8 mouse cellular contexts compared by ENCODE assay signal in the genomic region with DNA sequence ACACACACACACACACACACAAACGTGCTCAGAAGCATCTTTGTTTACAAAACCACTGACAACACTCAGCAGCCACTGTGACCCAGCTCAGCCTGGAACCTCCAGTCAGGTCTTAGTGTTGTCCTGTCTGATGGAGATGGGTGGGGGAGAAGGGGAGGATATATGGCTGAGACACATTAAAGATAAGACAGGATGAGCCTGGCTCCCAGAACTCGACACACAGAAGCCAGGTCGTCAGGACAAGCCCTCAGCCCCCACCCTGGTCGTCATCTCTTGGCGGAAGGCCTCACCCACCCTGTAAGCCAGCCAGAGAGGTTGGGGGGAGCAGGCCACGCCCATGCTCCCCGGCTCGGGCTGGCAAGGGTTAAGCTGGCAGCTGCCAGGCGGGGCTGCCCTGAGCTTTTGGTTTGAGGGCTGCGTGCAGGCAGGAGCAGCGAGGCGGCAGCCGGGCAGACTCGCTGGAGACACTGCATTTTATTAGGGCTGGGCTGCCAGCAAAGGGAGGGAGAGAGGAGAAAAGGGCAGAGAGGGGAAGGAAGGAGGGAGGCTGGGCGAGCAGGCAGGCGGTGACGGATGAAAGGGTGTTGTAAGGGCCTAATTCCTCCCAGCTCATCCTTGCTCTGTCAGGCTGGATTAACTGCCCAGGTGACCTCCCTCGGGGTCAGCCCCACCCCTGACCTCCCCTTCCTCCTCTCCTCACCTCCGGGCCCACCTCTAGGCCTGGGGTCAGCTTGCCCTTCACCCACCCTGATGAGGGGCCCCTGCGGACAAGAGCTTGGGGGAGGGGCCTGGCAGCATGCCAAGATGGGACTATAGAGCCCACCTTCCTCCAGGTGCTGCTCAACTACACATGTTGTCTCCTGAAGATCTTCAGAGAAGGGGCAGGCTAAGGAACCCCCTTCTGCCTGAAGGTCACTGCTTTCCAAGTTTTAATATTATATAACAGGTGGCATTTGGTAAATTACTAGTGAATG. TPM values are rescaled to one million over a fixed set of nuclear protein-coding genes. Genes with fewer than 3 reads are reported as not detected.
DNase-seq lines count a peak whose midpoint lies in the region; ATAC-seq lines count a peak whose summit lies in the region.

No protein-coding gene starts in this region.

- WGBS in intestine, embryonic 14.5 days = 2% methylated on average over 20 of the region's 20 CpGs
- under 1% methylated on average over 17 of the region's 20 CpGs for WGBS in neural tube, embryonic 11.5 days

- H3K27me3 ChIP-seq in megakaryocyte, embryonic 14.5 days (replicated peaks) = peaks cover 93% of the 10 kb centered on the region
- peaks cover 47% of the 10 kb centered on the region for H3K27me3 ChIP-seq in intestine, embryonic 14.5 days (replicated peaks; ENCODE audit: control insufficient read depth, insufficient read depth, low read length)
- peaks cover 47% of the 10 kb centered on the region for H3K27me3 ChIP-seq in neural tube, embryonic 11.5 days (ENCODE audit: control insufficient read depth, insufficient read depth, low read length)

- no peaks in the 10 kb centered on the region for H3K36me3 ChIP-seq in megakaryocyte, embryonic 14.5 days (replicated peaks; ENCODE audit: low read length)
- H3K36me3 ChIP-seq in intestine, embryonic 14.5 days (ENCODE audit: control insufficient read depth, insufficient read depth, low read length) = no peaks in the 10 kb centered on the region
- no peaks in the 10 kb centered on the region for H3K36me3 ChIP-seq in neural tube, embryonic 11.5 days (ENCODE audit: control insufficient read depth, insufficient read depth, low read length)

- ATAC-seq in megakaryocyte, adult 5-6 weeks (ENCODE audit: poor library complexity, severe bottlenecking) = no peak
- ATAC-seq in intestine, embryonic 14.5 days (replicated peaks; ENCODE audit: low FRiP score, low TSS enrichment, low read depth) = peak; percentile 31
- ATAC-seq in neural tube, embryonic 11.5 days (ENCODE audit: insufficient read depth, low FRiP score, low TSS enrichment) = no peak; the same call in 1 of the 2 replicates

- no peak overlapping the region for H3K27ac ChIP-seq in intestine, embryonic 14.5 days (ENCODE audit: low read depth)
- H3K27ac ChIP-seq in neural tube, embryonic 11.5 days (ENCODE audit: low read depth, low read length) = no peak overlapping the region

- DNase-seq in adrenal gland, adult 2 months = peak; percentile 42
- DNase-seq in adrenal gland, adult 18-20 months (ENCODE audit: low spot score in 2 of 2) = no peak
- no peak for DNase-seq in intestine, embryonic 14.5 days (ENCODE audit: low spot score)
- DNase-seq in neural tube, embryonic 11.5 days (ENCODE audit: low spot score) = peak; percentile 60
- DNase-seq in left cerebral cortex, postnatal 14 days (ENCODE audit: low spot score in 2 of 2) = no peak
- DNase-seq in cerebellum, adult 18-20 months = no peak

- intact Hi-C loops in left cerebral cortex, postnatal 14 days (cut with DNase I) = no loop called here

- H3K4me1 ChIP-seq in megakaryocyte, embryonic 14.5 days = peaks cover 10% of the 10 kb centered on the region
- peaks cover 12% of the 10 kb centered on the region for H3K4me1 ChIP-seq in intestine, embryonic 14.5 days (replicated peaks; ENCODE audit: control insufficient read depth, insufficient read depth, low read length)
- no peaks in the 10 kb centered on the region for H3K4me1 ChIP-seq in neural tube, embryonic 11.5 days (ENCODE audit: control insufficient read depth, insufficient read depth, low read length)

- no peak overlapping the region for H3K9ac ChIP-seq in intestine, embryonic 14.5 days (ENCODE audit: low read length)
- no peak overlapping the region for H3K9ac ChIP-seq in neural tube, embryonic 11.5 days (ENCODE audit: low read length)

- peak overlapping the region; percentile 56 for H3K4me3 ChIP-seq in megakaryocyte, embryonic 14.5 days (replicated peaks)
- H3K4me3 ChIP-seq in intestine, embryonic 14.5 days (ENCODE audit: low read depth, low read length) = no peak overlapping the region
- H3K4me3 ChIP-seq in neural tube, embryonic 11.5 days (ENCODE audit: low read depth, low read length) = no peak overlapping the region

- no peaks in the 10 kb centered on the region for H3K9me3 ChIP-seq in megakaryocyte, embryonic 14.5 days
- H3K9me3 ChIP-seq in intestine, embryonic 14.5 days (ENCODE audit: control insufficient read depth, low read length) = no peaks in the 10 kb centered on the region
- no peaks in the 10 kb centered on the region for H3K9me3 ChIP-seq in neural tube, embryonic 11.5 days (ENCODE audit: control insufficient read depth, low read length)

- H3K4me2 ChIP-seq in intestine, embryonic 14.5 days (ENCODE audit: low read length) = peak overlapping the region; percentile 7; the same call in 1 of the 2 replicates
- peak overlapping the region; percentile 28; the same call in 1 of the 2 replicates for H3K4me2 ChIP-seq in neural tube, embryonic 11.5 days (ENCODE audit: low read depth)

RNA-seq across cellular contexts. Expression of gene Dlx3, which starts 6.6 kb away (rescaled TPM):
- total RNA-seq in adrenal gland, adult 2 months (2021) = under 1 TPM in 1 of 2 experiments, not detected in 1; 0.10 TPM
- 0.03 and 0.07 TPM in 2 replicates for polyA plus RNA-seq in adrenal gland, adult 2 months (2012; rRNA removed)
- not detected for total RNA-seq in adrenal gland, adult 18-20 months (2021)
- not detected in 2 replicates for polyA plus RNA-seq in megakaryocyte, embryonic 14.5 days (2012; ENCODE audit: insufficient read depth, low replicate concordance)
- total RNA-seq in megakaryocyte, adult 5-6 weeks (2015) = 0.04 TPM in 1 of 2 replicates, not detected in the other
- total RNA-seq in megakaryocyte, adult 5-6 weeks (2017) = not detected in 2 replicates
- polyA plus RNA-seq in intestine, embryonic 14.5 days (2014; fragmentation: Nextera tagmentation; extraction: Ambion mirVana) = 0.72 and 0.91 TPM in 2 replicates
- 1.8 and 2.2 TPM in 2 replicates for polyA plus RNA-seq in neural tube, embryonic 11.5 days (2014; fragmentation: Nextera tagmentation; extraction: Ambion mirVana)
- total RNA-seq in left cerebral cortex, postnatal 14 days (2021) = not detected

RNA-seq across cellular contexts. Expression of gene Dlx4, which starts 19.5 kb away (rescaled TPM):
- under 1 TPM in 1 of 2 experiments, not detected in 1; 0.21 TPM for total RNA-seq in adrenal gland, adult 2 months (2021)
- polyA plus RNA-seq in adrenal gland, adult 2 months (2012; rRNA removed) = 0.17 and 0.25 TPM in 2 replicates
- total RNA-seq in adrenal gland, adult 18-20 months (2021) = not detected
- not detected in 2 replicates for polyA plus RNA-seq in megakaryocyte, embryonic 14.5 days (2012; ENCODE audit: insufficient read depth, low replicate concordance)
- not detected in 2 replicates for total RNA-seq in megakaryocyte, adult 5-6 weeks (2015)
- not detected in 2 replicates for total RNA-seq in megakaryocyte, adult 5-6 weeks (2017)
- polyA plus RNA-seq in intestine, embryonic 14.5 days (2014; fragmentation: Nextera tagmentation; extraction: Ambion mirVana) = not detected in 2 replicates
- polyA plus RNA-seq in neural tube, embryonic 11.5 days (2014; fragmentation: Nextera tagmentation; extraction: Ambion mirVana) = 0.11 TPM in 1 of 2 replicates, not detected in the other
- not detected for total RNA-seq in left cerebral cortex, postnatal 14 days (2021)

RNA-seq across cellular contexts. Expression of gene Itga3, which starts 50.0 kb away (rescaled TPM):
- 10 to 100 TPM; 37.8 to 54.0 TPM for total RNA-seq in adrenal gland, adult 2 months (2021)
- polyA plus RNA-seq in adrenal gland, adult 2 months (2012; rRNA removed) = 47.2 and 49.0 TPM in 2 replicates
- 10 to 100 TPM; 33.9 to 44.6 TPM for total RNA-seq in adrenal gland, adult 18-20 months (2021)
- polyA plus RNA-seq in megakaryocyte, embryonic 14.5 days (2012; ENCODE audit: insufficient read depth, low replicate concordance) = 0.08 TPM in 1 of 2 replicates, not detected in the other
- total RNA-seq in megakaryocyte, adult 5-6 weeks (2015) = 0.09 TPM in 1 of 2 replicates, not detected in the other
- 0.24 TPM in 1 of 2 replicates, not detected in the other for total RNA-seq in megakaryocyte, adult 5-6 weeks (2017)
- polyA plus RNA-seq in intestine, embryonic 14.5 days (2014; fragmentation: Nextera tagmentation; extraction: Ambion mirVana) = 24.1 and 29.0 TPM in 2 replicates
- 4.9 and 5.2 TPM in 2 replicates for polyA plus RNA-seq in neural tube, embryonic 11.5 days (2014; fragmentation: Nextera tagmentation; extraction: Ambion mirVana)
- 10 to 100 TPM; 12.2 to 15.5 TPM for total RNA-seq in left cerebral cortex, postnatal 14 days (2021)

Comparison
In these comparisons a context has a peak if more than half of its experiments do, and no peak if none do; other contexts are left out.
1. DNase-seq: peak in adrenal gland, adult 2 months (single experiment) and neural tube, embryonic 11.5 days (single experiment); none in adrenal gland, adult 18-20 months (0 of 2), intestine, embryonic 14.5 days (single experiment), left cerebral cortex, postnatal 14 days (0 of 2) and cerebellum, adult 18-20 months (0 of 2).
2. RNA of gene Itga3, which starts 50.0 kb away (total RNA-seq): 37.8 to 54.0 TPM in adrenal gland, adult 2 months, 33.9 to 44.6 TPM in adrenal gland, adult 18-20 months and 12.2 to 15.5 TPM in left cerebral cortex, postnatal 14 days; 0.09 to 0.24 TPM in megakaryocyte, adult 5-6 weeks; every median in the first group is over 10 times any median in the second.